Mouse (Mus musculus): ENCODE data around the gene Thumpd1.

Thumpd1 gene

DNA sequence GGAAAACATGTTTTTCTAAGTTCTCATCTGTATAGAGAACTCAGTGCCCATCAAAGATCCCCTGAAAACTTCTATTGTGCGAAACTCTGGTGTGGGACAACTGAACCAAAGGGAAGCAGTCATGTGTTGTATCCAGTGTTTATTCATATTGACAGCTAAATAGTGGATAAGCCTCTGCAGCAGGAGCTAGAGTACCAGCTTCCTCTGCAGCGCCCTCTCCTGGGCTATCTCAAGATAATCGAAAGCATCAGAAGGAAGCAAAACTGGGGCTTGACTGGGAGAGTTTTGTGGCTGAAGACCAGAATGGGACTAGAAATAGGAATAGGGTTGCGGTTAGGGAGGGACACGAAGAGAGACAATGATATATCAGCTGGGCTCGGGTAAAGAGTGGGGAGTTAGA is 49.7 kb downstream of the Thumpd1 start:
- no peak for DNase-seq (ENCODE audit: low read depth, low spot score)

DNA sequence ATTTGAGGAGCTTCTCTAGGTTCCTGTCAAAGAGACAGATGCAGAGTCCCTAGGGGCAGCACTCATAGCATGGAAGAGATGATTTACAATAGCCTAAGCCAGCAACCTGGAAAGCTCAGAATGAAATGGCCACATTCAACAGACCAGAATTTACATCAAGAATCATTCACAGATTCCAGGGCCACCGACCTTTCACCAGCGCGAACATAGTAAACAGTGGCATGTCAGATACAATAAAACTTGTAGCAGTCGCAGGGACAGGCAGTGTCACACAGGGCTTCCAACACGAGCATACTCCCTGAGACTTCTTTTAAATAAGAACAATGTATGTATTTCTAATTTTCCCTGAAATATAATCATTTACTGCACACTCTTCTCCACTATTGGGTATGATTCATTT is 50.2 kb downstream of the Thumpd1 start:
- no peak for DNase-seq (ENCODE audit: low read depth, low spot score)

DNA sequence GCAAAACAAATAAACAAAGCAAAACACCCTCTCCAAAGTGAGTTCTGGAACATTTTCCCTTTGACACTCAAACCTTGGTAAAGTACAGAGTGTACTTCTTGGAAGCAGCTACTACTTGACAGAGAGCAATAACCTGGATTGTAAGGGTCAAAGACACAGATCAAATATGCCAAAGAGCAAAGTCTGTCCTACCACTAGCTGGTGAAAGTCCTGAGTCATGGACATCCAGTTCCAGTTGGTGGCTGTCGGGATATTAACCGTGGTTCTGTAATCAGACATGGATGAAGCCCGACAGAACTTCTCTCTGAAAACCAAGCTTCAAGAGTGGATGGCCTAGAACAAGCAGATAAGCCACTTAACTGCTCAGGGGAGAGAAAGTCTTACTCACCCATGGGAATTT is 52.7 kb downstream of the Thumpd1 start:
- no peak for DNase-seq (ENCODE audit: low read depth, low spot score)

Measured in skeletal muscle tissue, adult 2 months (tissue).